Mouse (Mus musculus) myocyte (in vitro differentiated cells): ENCODE measurements around the gene Fmo4.

Experiments
- MYOD1 ChIP-seq, 3 experiments: IDR thresholded peaks; one replicate each; pipeline ENCODE4 v1.6.1; 2011; ENCODE audit warnings: control low read depth in 2 of 3, low read depth in 2 of 3, mild to moderate bottlenecking in 2 of 3, moderate library complexity in 1 of 3; ENCODE audit not compliant: insufficient read length in 2 of 3, control insufficient read depth in 1 of 3
- POLR2A ChIP-seq: IDR thresholded peaks from one replicate; pipeline ENCODE4 v1.6.1; 2011; ENCODE audit warnings: low read depth, mild to moderate bottlenecking, control low read depth, moderate library complexity; ENCODE audit not compliant: insufficient read length

DNA sequence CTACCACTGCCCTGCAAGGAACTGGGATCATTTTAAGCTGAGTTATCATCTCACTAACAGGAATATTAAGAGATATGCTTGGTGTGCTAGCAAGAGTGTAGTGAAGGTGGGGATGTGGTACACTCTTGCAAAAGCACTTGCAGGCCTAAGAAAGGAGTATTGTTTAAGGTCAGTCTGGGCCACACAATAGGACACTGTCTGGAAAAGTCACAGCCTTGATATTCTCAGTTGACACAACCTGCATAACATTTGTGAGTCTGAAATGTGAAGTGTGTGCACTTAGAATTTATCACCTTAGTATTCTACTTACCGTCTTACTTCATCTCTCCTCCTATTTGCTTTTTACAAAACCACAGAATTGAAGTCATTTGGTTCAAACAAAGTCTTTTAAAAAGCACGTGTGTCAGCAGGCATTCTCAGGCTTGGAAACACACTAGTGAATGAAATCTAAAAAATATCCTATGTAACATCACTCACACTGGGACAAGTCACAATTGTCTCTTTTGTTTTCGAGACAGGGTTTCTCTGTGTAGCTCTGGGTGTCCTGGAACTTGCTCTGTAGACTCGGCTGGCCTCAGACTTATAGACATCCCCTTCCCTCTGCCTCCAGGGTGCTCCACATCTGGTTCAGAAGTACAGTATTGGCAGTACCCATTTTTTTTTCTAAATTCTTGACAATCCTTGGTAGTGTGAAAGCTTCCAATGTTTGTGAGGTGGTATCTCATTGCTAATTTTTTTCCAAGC, 42.0 kb downstream of the Fmo4 start:
- TF ChIP-seq POLR2A (no peak), MYOD1 (IDR thresholded peaks at IDR 0.05; ENCODE audit: control insufficient read depth in 1 of 3, insufficient read length in 2 of 3, low read depth in 2 of 3) (no peak)
